Mouse (Mus musculus): ENCODE measurements around the gene Slit1. TPM values are rescaled to one million over a fixed set of nuclear protein-coding genes. Genes with fewer than 3 reads are reported as not detected.
A peak's percentile ranks its signal among the peaks of the same experiment; 100 is the strongest.

Slit1 gene
- 0.07 and 0.10 TPM in 2 replicates for polyA plus RNA-seq (2016; fragmentation: Nextera tagmentation; extraction: Ambion mirVana)

DNA sequence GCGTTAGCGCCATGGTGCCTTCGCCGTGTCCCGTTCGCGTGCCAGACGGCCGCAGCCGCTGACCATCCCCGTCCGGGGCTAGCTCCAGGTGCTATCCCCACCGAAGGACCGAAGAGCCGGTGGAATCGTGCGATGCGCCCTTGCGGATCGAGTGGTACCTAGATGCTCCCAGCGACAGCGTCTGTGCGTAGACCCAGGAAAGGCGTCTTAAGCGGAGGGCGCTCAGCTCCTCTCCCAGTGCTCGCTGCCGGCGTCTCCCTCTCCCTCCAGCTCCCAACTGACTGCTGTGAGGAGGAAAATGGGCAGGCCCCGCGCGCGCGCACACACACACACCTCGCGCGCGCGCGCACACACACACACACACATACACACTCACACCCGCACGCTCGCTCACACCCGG is at the start of gene Slit1:
Gene Slit1 (minus strand): TSS at position 270 of the 400 bp plus-strand sequence.
- ATAC-seq, result no peak
- H3K4me3 ChIP-seq, result peak within 1 kb of the TSS; percentile 37
- H3K4me1 ChIP-seq, result peaks cover 30% of the 10 kb centered on the region
- H3K36me3 ChIP-seq, result no peaks in the 10 kb centered on the region
- H3K4me2 ChIP-seq, result peak within 1 kb of the TSS; percentile 53
- WGBS (ENCODE audit: insufficient replicate concordance), result under 1% methylated on average over 34 of the region's 44 CpGs
- peaks cover 88% of the 10 kb centered on the region for H3K27me3 ChIP-seq (replicated peaks)
- no peaks in the 10 kb centered on the region for H3K9me3 ChIP-seq (replicated peaks)
- H3K9ac ChIP-seq, result no peak within 1 kb of the TSS
- no peak within 1 kb of the TSS for H3K27ac ChIP-seq

DNA sequence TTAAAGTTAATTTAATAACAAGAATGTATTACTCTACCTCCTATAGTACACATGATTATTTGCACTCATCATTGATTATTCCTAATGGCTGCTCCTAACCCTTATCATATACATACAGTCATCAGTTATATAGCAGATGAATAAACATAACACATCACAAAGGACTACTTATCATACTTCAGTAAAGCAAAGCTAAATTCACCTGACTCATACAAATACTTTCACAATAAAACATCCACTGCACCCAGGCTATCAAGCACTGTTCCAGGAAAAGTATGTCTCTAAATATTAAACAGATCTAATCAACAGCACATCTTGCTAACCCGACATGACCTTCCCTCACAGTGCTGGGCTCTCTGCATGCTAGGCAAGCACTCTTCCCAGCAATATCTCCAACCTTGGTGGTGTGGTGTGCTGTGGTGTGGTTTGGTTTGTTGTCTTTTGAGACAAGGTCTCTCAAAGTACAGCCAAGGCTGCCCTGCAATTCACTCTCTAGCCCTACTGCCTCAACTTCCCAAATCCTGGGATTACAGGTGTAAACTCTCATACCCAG is 49.5 kb upstream of the Slit1 start:
- Histone ChIP-seq H3K4me1 (peaks cover 47% of the 10 kb centered on the region), H3K36me3 (peaks cover 47% of the 10 kb centered on the region), H3K9ac (no peak overlapping the region), H3K9me3 (replicated peaks) (no peaks in the 10 kb centered on the region), H3K4me3 (no peak overlapping the region), H3K27ac (no peak overlapping the region), H3K4me2 (no peak overlapping the region), H3K27me3 (replicated peaks) (no peaks in the 10 kb centered on the region)
- no peak for ATAC-seq
- 37% methylated on average over 1 of the region's 1 CpGs for WGBS (ENCODE audit: insufficient replicate concordance)

DNA sequence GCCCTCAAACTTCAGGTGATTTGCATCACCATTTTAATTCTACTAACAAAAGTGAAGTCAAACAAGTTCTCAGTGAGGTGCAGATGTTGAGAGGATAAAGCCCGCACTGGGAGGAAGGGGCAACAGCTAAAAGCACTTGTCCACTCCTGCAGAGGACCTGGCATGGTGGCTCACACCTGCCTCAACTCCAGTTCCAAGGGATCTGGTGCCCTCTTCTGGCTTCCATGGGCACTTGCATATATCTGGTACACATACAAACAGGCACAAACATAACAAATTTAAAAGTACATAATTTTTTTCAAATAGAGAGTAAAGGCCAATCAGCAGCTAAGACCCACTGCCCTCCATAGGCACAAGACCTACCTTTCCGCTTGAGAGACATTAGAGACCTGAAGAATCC is 47.9 kb upstream of the Slit1 start:
- WGBS (ENCODE audit: insufficient replicate concordance), result 91% methylated on average over 2 of the region's 2 CpGs
- no peak for ATAC-seq

DNA sequence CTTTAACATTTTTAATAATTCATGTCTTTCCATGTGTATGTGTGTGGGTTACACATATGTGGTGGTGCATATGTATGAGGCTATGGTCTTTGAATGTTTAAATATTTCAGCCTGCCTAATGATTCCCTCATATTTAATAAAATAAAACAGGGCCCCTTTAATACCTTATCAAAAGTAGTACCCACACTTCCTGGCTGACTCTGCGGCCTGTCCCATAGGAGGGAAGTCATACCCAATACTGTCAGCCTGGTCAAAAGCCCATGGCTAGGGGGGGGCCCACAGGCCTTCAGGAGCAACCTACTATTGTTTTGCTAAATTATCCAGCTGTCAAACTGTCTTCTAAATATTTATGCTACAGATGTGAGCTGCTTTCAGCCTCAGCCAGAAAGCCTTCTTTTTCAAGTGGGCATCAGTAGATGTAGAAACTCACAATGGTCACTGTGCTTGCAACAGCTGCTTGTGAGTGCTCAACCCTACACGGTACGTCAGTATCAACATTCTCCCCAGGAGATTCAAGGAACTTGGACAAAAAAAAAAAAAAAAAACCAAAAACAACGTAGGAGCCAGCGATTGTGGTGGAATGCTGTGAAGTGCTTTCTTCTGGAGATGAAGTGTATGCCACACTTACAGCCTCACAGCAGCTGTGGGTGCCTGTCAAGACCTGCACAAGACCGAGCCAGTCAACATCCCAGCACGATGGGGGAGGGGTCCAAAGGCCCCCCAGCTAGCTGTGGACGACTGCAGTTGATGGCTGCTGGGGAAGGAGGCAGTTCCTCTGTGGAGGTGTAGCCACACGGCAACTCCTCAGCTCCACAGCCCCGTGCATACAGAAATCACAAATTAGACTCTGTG is 45.9 kb upstream of the Slit1 start:
- Histone ChIP-seq H3K27me3 (replicated peaks) (no peaks in the 10 kb centered on the region), H3K4me1 (peaks cover 23% of the 10 kb centered on the region), H3K4me3 (no peak overlapping the region), H3K4me2 (no peak overlapping the region), H3K9me3 (replicated peaks) (no peaks in the 10 kb centered on the region), H3K27ac (no peak overlapping the region), H3K9ac (no peak overlapping the region), H3K36me3 (peaks cover 68% of the 10 kb centered on the region)
- WGBS (ENCODE audit: insufficient replicate concordance), result 74% methylated on average over 10 of the region's 10 CpGs
- no peak for ATAC-seq

More for the DNA sequence above, 47.9 kb upstream of the Slit1 start:
- peaks cover 49% of the 10 kb centered on the region for H3K36me3 ChIP-seq
- peaks cover 39% of the 10 kb centered on the region for H3K4me1 ChIP-seq
- no peak overlapping the region for H3K4me3 ChIP-seq
- no peak overlapping the region for H3K4me2 ChIP-seq
- no peaks in the 10 kb centered on the region for H3K27me3 ChIP-seq (replicated peaks)
- H3K9me3 ChIP-seq (replicated peaks), result no peaks in the 10 kb centered on the region
- no peak overlapping the region for H3K9ac ChIP-seq
- no peak overlapping the region for H3K27ac ChIP-seq

DNA sequence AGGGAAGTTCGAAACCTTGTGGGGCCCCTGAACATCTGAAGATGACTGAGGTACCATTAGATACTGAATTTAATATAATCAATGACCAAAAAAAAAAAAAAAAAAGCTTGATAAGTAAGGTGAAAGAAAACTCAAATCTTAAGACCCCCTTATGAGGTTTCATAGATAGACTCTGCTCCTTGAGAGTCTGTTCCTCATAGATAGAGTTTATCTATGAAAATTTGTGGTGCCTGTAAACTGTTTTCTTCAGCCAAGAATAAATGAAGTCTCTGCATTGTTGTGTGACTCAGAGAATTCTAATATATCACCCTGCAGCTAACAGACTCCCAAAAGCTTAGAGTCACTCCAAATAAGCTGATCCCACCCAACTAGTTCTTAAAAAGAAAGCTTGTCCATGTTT is 43.4 kb upstream of the Slit1 start:
- Histone ChIP-seq H3K4me2 (no peak overlapping the region), H3K4me3 (no peak overlapping the region), H3K9ac (no peak overlapping the region), H3K27ac (no peak overlapping the region), H3K27me3 (replicated peaks) (no peaks in the 10 kb centered on the region), H3K4me1 (peaks cover 8% of the 10 kb centered on the region), H3K36me3 (peaks cover 87% of the 10 kb centered on the region), H3K9me3 (replicated peaks) (no peaks in the 10 kb centered on the region)
- ATAC-seq, result no peak
- 74% methylated on average over 1 of the region's 1 CpGs for WGBS (ENCODE audit: insufficient replicate concordance)

DNA sequence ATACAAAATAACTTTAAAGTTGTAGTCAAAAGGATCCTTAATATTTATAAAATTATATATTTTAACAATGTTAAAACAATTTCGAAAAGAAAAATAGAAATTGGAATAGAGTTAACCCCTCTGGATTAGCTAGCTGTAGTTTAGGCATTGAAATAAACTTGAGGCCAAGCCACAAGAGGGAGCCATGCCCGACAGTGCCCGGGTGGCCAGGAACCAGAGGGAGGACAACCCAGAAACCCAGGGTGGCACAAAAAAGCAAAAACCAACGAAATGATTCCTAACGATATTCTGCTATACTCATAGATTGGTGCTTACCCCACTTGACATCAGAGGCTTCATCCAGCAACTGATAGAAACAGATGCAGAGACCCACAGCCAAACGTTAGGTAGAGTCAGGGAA is 34.0 kb upstream of the Slit1 start:
- no peak for ATAC-seq
- Histone ChIP-seq H3K27ac (no peak overlapping the region), H3K9ac (no peak overlapping the region), H3K4me1 (no peaks in the 10 kb centered on the region), H3K4me2 (no peak overlapping the region), H3K27me3 (replicated peaks) (no peaks in the 10 kb centered on the region), H3K4me3 (no peak overlapping the region), H3K9me3 (replicated peaks) (no peaks in the 10 kb centered on the region), H3K36me3 (peaks cover 97% of the 10 kb centered on the region)
- WGBS (ENCODE audit: insufficient replicate concordance), result 84% methylated on average over 6 of the region's 6 CpGs

DNA sequence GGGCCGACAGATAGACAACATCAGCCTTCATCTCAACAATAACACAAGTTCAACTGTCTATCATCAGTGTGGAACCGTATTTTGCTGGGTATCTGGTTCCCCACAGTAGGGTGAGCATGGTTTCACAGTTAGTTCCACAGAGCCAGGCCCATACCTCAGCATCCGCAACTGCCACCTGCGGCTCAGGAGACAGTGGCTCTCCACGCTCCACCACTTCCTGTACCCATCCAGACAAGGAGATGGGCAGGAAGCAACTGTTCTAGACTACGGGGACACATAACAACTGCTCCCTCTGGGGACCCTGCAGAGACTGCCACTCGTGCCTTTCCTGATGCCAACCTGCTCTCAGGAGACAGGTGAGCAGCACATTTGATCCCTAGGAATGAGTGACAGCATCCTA is 25.2 kb upstream of the Slit1 start:
- 83% methylated on average over 7 of the region's 7 CpGs for WGBS (ENCODE audit: insufficient replicate concordance)
- peaks cover 87% of the 10 kb centered on the region for H3K36me3 ChIP-seq

DNA sequence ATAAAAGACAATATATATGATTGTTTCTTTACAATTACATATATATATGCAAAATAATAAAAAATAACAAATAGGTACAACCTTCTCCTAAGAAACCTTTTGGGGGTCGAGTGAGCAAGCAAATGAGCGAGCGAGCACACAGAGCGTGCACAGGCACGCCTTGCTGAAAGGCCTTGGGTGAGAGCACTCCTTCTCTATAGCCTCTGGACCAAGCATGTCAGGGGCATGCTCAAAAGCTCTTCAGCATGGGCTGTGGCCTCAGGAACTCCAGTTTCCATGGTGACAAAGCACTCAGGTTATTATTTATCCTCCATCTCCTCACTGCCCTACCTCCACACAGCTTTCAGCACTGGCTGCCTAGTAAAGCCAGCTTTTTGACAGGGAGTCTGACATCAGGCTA is 23.2 kb upstream of the Slit1 start:
- Histone ChIP-seq H3K4me3 (no peak overlapping the region), H3K9me3 (replicated peaks) (no peaks in the 10 kb centered on the region), H3K27me3 (replicated peaks) (no peaks in the 10 kb centered on the region), H3K4me2 (no peak overlapping the region), H3K9ac (no peak overlapping the region), H3K4me1 (no peaks in the 10 kb centered on the region), H3K27ac (no peak overlapping the region), H3K36me3 (peaks cover 75% of the 10 kb centered on the region)
- WGBS (ENCODE audit: insufficient replicate concordance), result 82% methylated on average over 5 of the region's 5 CpGs
- no peak for ATAC-seq

More for the DNA sequence above, 25.2 kb upstream of the Slit1 start:
- H3K27ac ChIP-seq, result no peak overlapping the region
- H3K4me2 ChIP-seq, result no peak overlapping the region
- no peak overlapping the region for H3K4me3 ChIP-seq
- no peaks in the 10 kb centered on the region for H3K4me1 ChIP-seq
- H3K9ac ChIP-seq, result no peak overlapping the region
- no peak for ATAC-seq
- no peaks in the 10 kb centered on the region for H3K27me3 ChIP-seq (replicated peaks)
- no peaks in the 10 kb centered on the region for H3K9me3 ChIP-seq (replicated peaks)

DNA sequence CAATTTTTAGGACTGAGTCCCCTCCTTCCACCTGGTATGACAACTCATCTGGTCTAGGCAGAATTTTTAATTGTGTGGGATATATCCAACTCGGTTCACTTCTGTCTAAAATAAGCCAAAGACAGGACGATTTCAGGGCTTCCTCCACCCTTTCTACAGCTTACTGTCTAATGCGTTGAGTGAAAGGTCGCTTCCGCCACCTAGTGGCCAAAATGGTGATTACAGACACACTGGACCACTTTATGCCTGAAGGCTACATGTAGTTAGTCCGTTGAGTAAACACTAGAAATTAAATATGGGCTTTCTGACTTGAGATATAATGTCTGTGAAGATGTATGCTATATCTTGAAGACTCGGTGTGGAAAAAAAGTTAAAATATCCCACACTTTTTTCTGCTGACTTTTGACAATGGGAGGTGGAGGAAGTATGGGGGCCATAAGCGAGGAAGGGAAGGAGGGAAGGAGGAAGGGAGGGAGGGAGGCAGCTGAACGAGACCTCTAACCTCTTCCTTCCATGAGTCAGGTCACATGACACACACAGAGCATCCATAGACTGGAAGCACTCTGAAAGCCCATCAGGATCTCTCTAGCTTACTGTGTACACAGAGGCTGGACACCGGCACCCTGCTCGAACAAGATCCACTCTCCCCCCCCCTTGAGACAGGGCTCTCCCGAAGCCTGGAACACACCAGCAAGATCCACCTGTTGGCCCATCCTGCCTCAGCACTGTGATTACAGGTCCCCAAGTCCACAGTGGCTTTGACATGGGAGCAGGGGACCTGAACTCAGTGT is 20.6 kb upstream of the Slit1 start:
- Histone ChIP-seq H3K4me1 (no peaks in the 10 kb centered on the region), H3K27ac (no peak overlapping the region), H3K36me3 (peaks cover 50% of the 10 kb centered on the region), H3K4me2 (no peak overlapping the region), H3K9ac (no peak overlapping the region), H3K9me3 (replicated peaks) (no peaks in the 10 kb centered on the region), H3K4me3 (no peak overlapping the region), H3K27me3 (replicated peaks) (no peaks in the 10 kb centered on the region)
- ATAC-seq, result peak; percentile 58
- 33% methylated on average over 12 of the region's 12 CpGs for WGBS (ENCODE audit: insufficient replicate concordance)

DNA sequence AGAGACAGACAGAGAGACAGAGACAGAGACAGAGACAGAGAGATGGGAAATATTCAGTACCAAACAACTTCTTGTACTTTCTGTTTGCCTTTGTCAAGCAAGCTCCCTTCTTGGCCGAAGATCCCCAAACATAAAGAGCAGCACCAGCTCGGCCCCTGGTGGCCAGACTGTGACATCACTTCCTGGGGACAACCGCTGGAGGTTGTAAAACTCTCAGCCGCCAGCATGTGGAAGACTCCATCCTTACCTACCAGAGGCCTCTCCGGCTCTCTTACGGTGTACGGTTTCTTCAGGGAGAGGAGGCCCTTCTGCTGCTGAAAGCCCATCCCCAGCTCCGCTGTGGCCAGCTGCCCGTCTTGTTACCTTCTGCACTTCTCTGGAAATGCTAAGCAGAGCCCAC is 18.1 kb upstream of the Slit1 start:
- no peak for ATAC-seq
- Histone ChIP-seq H3K4me3 (no peak overlapping the region), H3K4me1 (no peaks in the 10 kb centered on the region), H3K36me3 (peaks cover 25% of the 10 kb centered on the region; the same call in 1 of the 2 replicates), H3K27me3 (replicated peaks) (no peaks in the 10 kb centered on the region), H3K4me2 (no peak overlapping the region), H3K27ac (no peak overlapping the region), H3K9ac (no peak overlapping the region), H3K9me3 (replicated peaks) (no peaks in the 10 kb centered on the region)
- WGBS (ENCODE audit: insufficient replicate concordance), result 59% methylated on average over 9 of the region's 9 CpGs

DNA sequence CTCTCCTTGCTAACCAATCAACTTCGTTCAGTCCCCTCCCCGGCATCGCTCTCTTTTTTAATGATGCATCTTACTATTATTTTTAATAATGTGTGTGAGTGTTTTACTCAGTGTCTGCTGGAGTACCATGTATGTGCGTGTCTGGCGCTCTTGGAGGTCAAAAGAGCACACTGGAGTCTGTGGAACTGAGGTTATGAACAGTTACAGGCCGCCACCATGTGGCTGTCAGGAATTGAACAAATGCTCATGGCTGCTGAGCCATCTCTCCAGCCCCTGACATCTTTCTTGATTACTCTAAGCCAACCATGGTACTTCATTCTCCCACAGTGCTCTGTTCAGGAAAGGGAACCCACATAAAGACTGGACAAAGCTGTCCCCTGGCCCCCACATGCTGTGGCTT is 16.3 kb upstream of the Slit1 start:
- Histone ChIP-seq H3K4me3 (no peak overlapping the region), H3K9ac (no peak overlapping the region), H3K27ac (no peak overlapping the region), H3K27me3 (replicated peaks) (no peaks in the 10 kb centered on the region), H3K9me3 (replicated peaks) (no peaks in the 10 kb centered on the region), H3K4me1 (no peaks in the 10 kb centered on the region), H3K4me2 (no peak overlapping the region), H3K36me3 (peaks cover 11% of the 10 kb centered on the region; the same call in 1 of the 2 replicates)
- no peak for ATAC-seq
- 80% methylated on average over 6 of the region's 6 CpGs for WGBS (ENCODE audit: insufficient replicate concordance)

DNA sequence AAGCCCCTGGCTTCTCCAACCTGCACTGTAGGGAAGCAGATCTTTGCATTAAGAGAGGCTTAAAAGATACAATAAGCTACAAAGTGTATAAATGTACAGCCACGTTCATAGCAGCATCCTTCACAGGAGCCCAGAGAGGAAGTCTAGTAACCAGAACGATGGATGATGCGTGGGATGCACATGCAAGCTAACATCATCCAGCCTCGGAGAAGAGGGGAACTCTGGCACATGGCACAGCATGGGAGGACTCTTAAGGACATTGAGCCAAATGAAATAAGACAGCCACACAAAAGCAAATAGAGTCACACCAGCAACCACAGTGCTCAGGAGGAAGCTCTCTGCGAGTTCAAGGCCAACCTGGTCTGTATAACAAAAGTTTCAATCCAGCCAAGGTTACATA is 15.8 kb upstream of the Slit1 start:
- H3K9ac ChIP-seq, result no peak overlapping the region
- ATAC-seq, result no peak
- H3K27me3 ChIP-seq (replicated peaks), result no peaks in the 10 kb centered on the region
- H3K4me3 ChIP-seq, result no peak overlapping the region
- H3K9me3 ChIP-seq (replicated peaks), result no peaks in the 10 kb centered on the region
- H3K4me2 ChIP-seq, result no peak overlapping the region
- WGBS (ENCODE audit: insufficient replicate concordance), result 83% methylated on average over 5 of the region's 5 CpGs
- H3K27ac ChIP-seq, result no peak overlapping the region
- H3K4me1 ChIP-seq, result no peaks in the 10 kb centered on the region
- peaks cover 8% of the 10 kb centered on the region; the same call in 1 of the 2 replicates for H3K36me3 ChIP-seq

Data from liver, embryonic 12.5 days (tissue).